Mouse (Mus musculus): ENCODE data around the gene Rhoa.

DNA sequence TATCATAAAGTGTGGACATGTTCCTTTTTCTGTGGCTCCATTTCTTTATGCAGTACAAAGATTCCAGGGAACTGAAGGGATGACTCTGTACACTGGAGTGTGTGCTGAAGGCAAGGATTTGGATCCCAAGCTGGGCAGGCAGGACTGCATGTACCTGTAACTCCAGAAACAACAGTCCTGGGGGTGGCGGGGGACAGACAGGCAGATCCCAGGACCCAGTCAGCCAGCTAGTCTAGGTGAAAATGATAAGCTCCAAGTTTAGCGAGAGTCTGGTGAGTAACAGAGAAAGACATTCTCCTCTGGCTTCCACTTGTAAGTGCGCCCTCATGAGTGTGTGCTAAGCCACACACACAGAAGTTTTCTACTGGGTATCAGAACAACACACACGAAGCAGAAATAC lies 45.4 kb upstream of the Rhoa start:
- TF ChIP-seq CTCF (IDR thresholded peaks at IDR 0.05; ENCODE audit: insufficient read depth, low read depth, low read length) (no peak), POLR2A (IDR thresholded peaks at IDR 0.05; ENCODE audit: insufficient read depth, low read depth, low read length) (no peak)
